Mouse (Mus musculus): ENCODE measurements around the gene Crat. TPM values are rescaled to one million over a fixed set of nuclear protein-coding genes. Genes with fewer than 3 reads are reported as not detected.

Gene Crat
- polyA plus RNA-seq, 1 experiment from 2014 or later, result 26.0 TPM

DNA sequence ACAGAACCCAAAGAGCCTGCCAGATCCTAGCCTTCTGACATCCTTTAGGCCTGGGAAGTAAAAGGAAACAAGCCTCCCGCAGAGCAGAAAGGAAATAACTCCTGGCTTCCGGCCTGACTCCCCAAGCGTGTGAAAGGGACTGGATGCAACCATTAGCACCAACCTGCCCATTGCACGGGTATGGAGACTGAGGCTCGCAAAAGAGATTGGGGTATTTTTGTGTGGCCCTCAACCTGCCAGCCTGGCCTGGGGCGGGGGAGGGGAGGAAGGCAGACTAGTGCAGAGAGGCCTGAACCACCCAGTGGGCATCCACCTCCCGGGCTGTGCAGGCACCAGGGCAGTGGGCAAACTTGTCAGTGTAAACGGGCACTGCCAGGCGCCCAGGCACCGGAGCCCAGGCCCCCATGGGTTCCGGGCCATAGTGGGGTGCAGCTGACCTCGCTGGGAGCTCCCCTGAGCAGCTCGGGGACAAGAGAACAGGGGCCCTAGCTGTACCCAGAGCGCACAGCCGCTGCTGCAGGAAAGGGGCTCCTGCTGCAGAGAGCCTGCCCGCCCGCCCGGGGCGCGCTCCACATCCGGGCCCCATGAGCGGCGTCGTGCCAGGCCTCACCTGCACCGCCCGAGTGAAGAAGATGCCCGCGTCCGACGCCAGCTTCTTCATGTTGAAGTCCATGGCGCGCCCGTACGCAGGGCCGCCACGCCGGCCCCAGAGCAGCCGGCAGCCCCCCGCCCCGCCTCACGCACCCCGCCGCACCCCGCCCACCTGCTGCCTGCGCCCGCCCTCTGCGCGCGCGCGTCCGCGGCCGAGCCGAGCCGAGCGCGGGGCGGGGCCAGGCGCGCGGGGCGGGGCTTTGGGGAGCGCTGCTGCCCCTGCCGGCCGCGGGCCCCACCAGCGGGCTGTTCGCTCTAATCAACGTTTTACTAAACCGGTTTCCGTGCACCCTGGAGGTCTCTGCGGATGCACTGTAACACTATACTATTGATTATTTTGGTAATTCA lies 56.8 kb downstream of the Crat start, which contains the start of gene Sh3glb2:
TSS of gene Sh3glb2 (minus strand) at position 805 of the 999 bp plus-strand sequence.
- Histone ChIP-seq H3K27me3 (replicated peaks) (no peaks in the 10 kb centered on the region), H3K4me1 (peaks cover 24% of the 10 kb centered on the region), H3K27ac (no peak within 1 kb of the TSS), H3K4me3 (peak within 1 kb of the TSS; percentile 69), H3K36me3 (peaks cover 10% of the 10 kb centered on the region), H3K9me3 (no peaks in the 10 kb centered on the region), H3K9ac (peak within 1 kb of the TSS; percentile 77), H3K4me2 (replicated peaks) (peak within 1 kb of the TSS; percentile 87)
- WGBS, result 3% methylated on average over 73 of the region's 73 CpGs
- peak; percentile 72 for ATAC-seq (ENCODE audit: low FRiP score, low read depth)

GRCm38 (mm10) chr2:30357552-30358510 lies 57.8 kb downstream of the Crat start:
- no peak for ATAC-seq (ENCODE audit: low FRiP score, low read depth)
- Histone ChIP-seq H3K9me3 (no peaks in the 10 kb centered on the region), H3K9ac (peak overlapping the region; percentile 77), H3K4me2 (replicated peaks) (peak overlapping the region; percentile 87), H3K27ac (no peak overlapping the region), H3K4me1 (peaks cover 24% of the 10 kb centered on the region), H3K27me3 (replicated peaks) (no peaks in the 10 kb centered on the region), H3K4me3 (peak overlapping the region; percentile 69; the same call in 1 of the 2 replicates), H3K36me3 (peaks cover 20% of the 10 kb centered on the region)
- 64% methylated on average over 8 of the region's 8 CpGs for WGBS

- H3K4me1 ChIP-seq, result peaks cover 24% of the 10 kb centered on the region
- no peak overlapping the region for H3K4me3 ChIP-seq
- H3K4me2 ChIP-seq (replicated peaks), result no peak overlapping the region
- H3K27me3 ChIP-seq (replicated peaks), result no peaks in the 10 kb centered on the region
- no peak overlapping the region for H3K27ac ChIP-seq
- ATAC-seq (ENCODE audit: low FRiP score, low read depth), result no peak
- H3K36me3 ChIP-seq, result peaks cover 26% of the 10 kb centered on the region
- no peaks in the 10 kb centered on the region for H3K9me3 ChIP-seq
- H3K9ac ChIP-seq, result no peak overlapping the region
- 76% methylated on average over 9 of the region's 9 CpGs for WGBS
Observed at GRCm38 (mm10) chr2:30356906-30357305, 58.7 kb downstream of the Crat start.

- H3K9me3 ChIP-seq, result no peaks in the 10 kb centered on the region
- H3K4me3 ChIP-seq, result no peak overlapping the region
- ATAC-seq (ENCODE audit: low FRiP score, low read depth), result no peak
- peaks cover 24% of the 10 kb centered on the region for H3K4me1 ChIP-seq
- H3K27me3 ChIP-seq (replicated peaks), result no peaks in the 10 kb centered on the region
- WGBS, result 62% methylated on average over 4 of the region's 4 CpGs
- H3K4me2 ChIP-seq (replicated peaks), result no peak overlapping the region
- no peak overlapping the region for H3K27ac ChIP-seq
- H3K9ac ChIP-seq, result no peak overlapping the region
- H3K36me3 ChIP-seq, result peaks cover 26% of the 10 kb centered on the region
Observed at GRCm38 (mm10) chr2:30356266-30356665, 59.3 kb downstream of the Crat start.

DNA sequence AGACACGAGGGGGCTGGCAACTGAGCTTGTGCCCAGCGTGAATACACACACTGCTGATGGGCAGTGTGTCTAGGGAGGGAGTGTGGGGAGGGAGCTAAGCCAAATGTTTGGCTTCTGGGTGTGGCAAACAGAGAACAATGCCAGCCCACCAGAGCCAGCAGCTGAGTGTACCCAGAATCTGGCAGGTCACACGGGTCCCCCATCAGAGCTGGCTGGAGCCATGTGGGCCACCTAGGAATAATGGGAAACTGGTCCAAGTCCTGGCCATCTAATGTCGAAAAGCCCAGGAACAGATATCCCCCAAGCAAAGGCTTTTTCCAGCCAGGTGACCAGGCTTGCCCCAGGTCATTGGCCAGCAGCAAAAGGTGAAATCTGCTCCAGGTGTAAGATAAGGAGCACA lies 59.8 kb downstream of the Crat start:
- 61% methylated on average over 4 of the region's 4 CpGs for WGBS
- H3K4me3 ChIP-seq, result no peak overlapping the region
- no peak for ATAC-seq (ENCODE audit: low FRiP score, low read depth)
- no peaks in the 10 kb centered on the region for H3K9me3 ChIP-seq
- no peak overlapping the region for H3K27ac ChIP-seq
- no peak overlapping the region for H3K4me2 ChIP-seq (replicated peaks)
- H3K9ac ChIP-seq, result 0 out of 2 replicates have a peak overlapping the region, but pooled peaks have one; percentile 6
- no peaks in the 10 kb centered on the region for H3K27me3 ChIP-seq (replicated peaks)
- H3K36me3 ChIP-seq, result peaks cover 26% of the 10 kb centered on the region
- peaks cover 24% of the 10 kb centered on the region for H3K4me1 ChIP-seq

DNA sequence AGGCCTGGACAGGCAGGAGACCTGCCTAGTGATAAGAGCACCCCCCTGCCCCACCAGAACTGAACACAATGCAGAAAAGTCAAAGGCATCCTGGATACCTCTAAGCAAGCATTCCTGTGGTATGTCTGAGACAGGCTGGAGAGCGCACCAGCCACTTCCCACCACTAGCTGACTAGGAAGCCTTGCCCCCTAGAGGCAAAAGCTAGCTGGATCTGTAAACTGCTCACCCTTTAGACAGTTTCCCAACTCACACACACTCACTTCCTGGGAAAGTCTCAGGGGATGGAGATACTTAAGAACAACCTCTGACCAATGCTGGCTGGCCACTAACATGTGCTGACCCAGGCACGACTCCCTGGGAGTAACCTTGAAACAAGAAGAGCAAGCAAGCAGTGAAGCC lies 64.5 kb downstream of the Crat start:
- 88% methylated on average over 2 of the region's 2 CpGs for WGBS
- no peaks in the 10 kb centered on the region for H3K9me3 ChIP-seq
- ATAC-seq (ENCODE audit: low FRiP score, low read depth), result no peak
- peaks cover 72% of the 10 kb centered on the region for H3K36me3 ChIP-seq
- no peak overlapping the region for H3K27ac ChIP-seq
- H3K4me1 ChIP-seq, result peaks cover under 1% of the 10 kb centered on the region; the same call in 1 of the 2 replicates
- H3K4me3 ChIP-seq, result no peak overlapping the region
- no peak overlapping the region for H3K4me2 ChIP-seq (replicated peaks)
- no peak overlapping the region for H3K9ac ChIP-seq
- H3K27me3 ChIP-seq (replicated peaks), result no peaks in the 10 kb centered on the region

Small RNA genes lying within 50 kb of the gene (microRNA-seq; reads per million reads assigned to microRNA genes)
- not detected for gene Gm47292

Other genes with a start within 250 kb of the Crat start
- 17.1 and 17.7 TPM in 2 replicates for gene Endog, start 244.3 kb downstream of the Crat start, polyA plus RNA-seq (2016; fragmentation: Nextera tagmentation; extraction: Ambion mirVana)
- 59.4 and 61.0 TPM in 2 replicates for gene Spout1, start 237.4 kb downstream of the Crat start, polyA plus RNA-seq (2016; fragmentation: Nextera tagmentation; extraction: Ambion mirVana)
- gene Kyat1, start 210.0 kb downstream of the Crat start, polyA plus RNA-seq (2016; fragmentation: Nextera tagmentation; extraction: Ambion mirVana), result 12.5 and 12.7 TPM in 2 replicates
- gene Lrrc8a, start 178.1 kb downstream of the Crat start, polyA plus RNA-seq (2016; fragmentation: Nextera tagmentation; extraction: Ambion mirVana), result 30.6 and 43.0 TPM in 2 replicates
- gene Gm28035, start 175.2 kb downstream of the Crat start, polyA plus RNA-seq (2016; fragmentation: Nextera tagmentation; extraction: Ambion mirVana), result 0.17 and 0.34 TPM in 2 replicates
- 3.8 and 4.2 TPM in 2 replicates for gene Phyhd1, start 149.6 kb downstream of the Crat start, polyA plus RNA-seq (2016; fragmentation: Nextera tagmentation; extraction: Ambion mirVana)
- gene Gm28038, start 134.8 kb downstream of the Crat start, polyA plus RNA-seq (2016; fragmentation: Nextera tagmentation; extraction: Ambion mirVana), result not detected in 2 replicates
- 27.5 and 28.8 TPM in 2 replicates for gene Dolk, start 129.5 kb downstream of the Crat start, polyA plus RNA-seq (2016; fragmentation: Nextera tagmentation; extraction: Ambion mirVana)
- gene Nup188, start 129.4 kb downstream of the Crat start, polyA plus RNA-seq (2016; fragmentation: Nextera tagmentation; extraction: Ambion mirVana), result 26.4 and 34.4 TPM in 2 replicates
- 105 and 118 TPM in 2 replicates for gene Sh3glb2, start 56.5 kb downstream of the Crat start, polyA plus RNA-seq (2016; fragmentation: Nextera tagmentation; extraction: Ambion mirVana)
- gene Miga2, start 51.6 kb downstream of the Crat start, polyA plus RNA-seq (2016; fragmentation: Nextera tagmentation; extraction: Ambion mirVana), result 28.5 and 31.8 TPM in 2 replicates
- gene Dolpp1, start 23.6 kb downstream of the Crat start, polyA plus RNA-seq (2016; fragmentation: Nextera tagmentation; extraction: Ambion mirVana), result 51.9 and 52.3 TPM in 2 replicates
- gene Ptpa, start 226 bp upstream of the Crat start, polyA plus RNA-seq (2016; fragmentation: Nextera tagmentation; extraction: Ambion mirVana), result 129 and 135 TPM in 2 replicates
- 5.7 and 5.8 TPM in 2 replicates for gene Ier5l, start 58.4 kb upstream of the Crat start, polyA plus RNA-seq (2016; fragmentation: Nextera tagmentation; extraction: Ambion mirVana)
- 0.57 and 1.3 TPM in 2 replicates for gene Cstad, start 179.2 kb upstream of the Crat start, polyA plus RNA-seq (2016; fragmentation: Nextera tagmentation; extraction: Ambion mirVana)